Mouse (Mus musculus): ENCODE measurements around the gene Fgf8. TPM values are rescaled to one million over a fixed set of nuclear protein-coding genes. Genes with fewer than 3 reads are reported as not detected.

Fgf8 gene
- polyA plus RNA-seq (2015; fragmentation: Nextera tagmentation; extraction: Ambion mirVana) = 0.13 and 0.31 TPM in 2 replicates

DNA sequence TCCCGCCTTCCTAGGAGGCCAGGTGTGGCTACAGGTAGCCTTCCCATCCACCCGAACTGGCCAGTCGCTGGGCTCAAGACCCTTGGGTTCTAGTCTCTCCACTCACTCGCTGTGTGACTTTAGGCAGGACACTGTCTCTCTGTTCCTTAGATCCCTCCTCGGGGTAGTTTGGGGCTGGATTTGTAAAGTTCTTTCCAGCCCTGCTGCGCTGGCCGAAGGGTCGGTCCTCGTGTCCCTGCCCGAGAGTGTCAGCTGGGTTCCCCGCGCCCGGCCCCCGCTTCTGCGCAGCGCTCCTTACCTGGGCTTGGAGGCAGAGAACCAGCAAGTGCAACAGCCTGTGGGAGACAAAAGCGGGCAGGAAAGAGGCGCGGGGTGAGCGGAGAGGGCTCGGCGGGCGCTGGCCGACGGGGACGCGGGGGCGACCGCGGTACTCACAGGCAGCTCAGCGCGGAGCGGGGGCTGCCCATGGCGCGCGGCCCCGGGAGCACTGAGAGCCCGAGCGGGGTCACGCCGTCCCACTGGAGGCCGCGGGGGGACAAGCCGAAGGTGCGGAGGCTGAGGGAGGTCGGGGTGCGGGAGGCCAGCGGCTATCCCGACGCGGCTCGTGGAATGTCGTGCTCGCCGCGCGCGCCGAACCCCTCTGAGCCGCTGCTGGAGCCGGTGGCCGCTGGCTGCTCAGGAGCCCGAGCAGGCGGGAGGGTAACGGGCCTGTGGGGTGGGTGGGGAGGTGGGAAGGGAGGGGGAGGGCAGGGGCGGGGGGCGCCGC, at the start of gene Fgf8:
Gene Fgf8 (minus strand): TSS at position 698 of the 766 bp plus-strand sequence.
- ATAC-seq (ENCODE audit: low FRiP score) = no peak
- H3K4me3 ChIP-seq (replicated peaks) = peak within 1 kb of the TSS; percentile 44
- no peak within 1 kb of the TSS for H3K27ac ChIP-seq (replicated peaks)
- no peaks in the 10 kb centered on the region for H3K36me3 ChIP-seq
- H3K9me3 ChIP-seq (replicated peaks) = no peaks in the 10 kb centered on the region
- WGBS = under 1% methylated on average over 63 of the region's 68 CpGs
- peak within 1 kb of the TSS; percentile 28 for H3K9ac ChIP-seq (replicated peaks)
- H3K4me1 ChIP-seq = peaks cover 32% of the 10 kb centered on the region
- H3K4me2 ChIP-seq = peak within 1 kb of the TSS; percentile 83
- peaks cover 93% of the 10 kb centered on the region for H3K27me3 ChIP-seq (replicated peaks)

DNA sequence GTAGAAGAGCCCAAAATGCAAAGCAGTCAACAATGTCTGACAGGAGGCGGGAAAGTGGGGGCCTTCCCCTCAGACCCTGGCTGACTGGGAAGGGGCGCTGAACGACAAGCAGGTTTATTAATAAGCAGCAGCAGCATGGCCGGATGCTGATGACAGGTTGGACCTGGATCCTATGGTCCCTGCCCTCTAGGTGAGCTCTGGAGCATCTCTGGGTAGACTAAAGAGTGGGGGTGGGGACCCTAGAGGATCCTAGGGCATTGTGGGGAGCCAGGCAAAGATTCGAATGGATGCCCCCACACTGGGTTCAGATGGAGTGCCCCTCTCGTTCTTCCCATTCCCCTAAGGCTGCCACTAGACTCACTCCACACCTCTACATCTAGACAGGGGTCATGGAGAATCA, 49.7 kb upstream of the Fgf8 start:
- H3K4me3 ChIP-seq (replicated peaks) = no peak overlapping the region
- no peaks in the 10 kb centered on the region for H3K9me3 ChIP-seq (replicated peaks)
- 89% methylated on average over 6 of the region's 6 CpGs for WGBS
- H3K36me3 ChIP-seq = no peaks in the 10 kb centered on the region
- H3K9ac ChIP-seq (replicated peaks) = no peak overlapping the region
- no peak overlapping the region for H3K27ac ChIP-seq (replicated peaks)
- H3K27me3 ChIP-seq (replicated peaks) = no peaks in the 10 kb centered on the region
- ATAC-seq (ENCODE audit: low FRiP score) = no peak
- no peak overlapping the region for H3K4me2 ChIP-seq
- H3K4me1 ChIP-seq = peaks cover 6% of the 10 kb centered on the region; the same call in 1 of the 2 replicates

DNA sequence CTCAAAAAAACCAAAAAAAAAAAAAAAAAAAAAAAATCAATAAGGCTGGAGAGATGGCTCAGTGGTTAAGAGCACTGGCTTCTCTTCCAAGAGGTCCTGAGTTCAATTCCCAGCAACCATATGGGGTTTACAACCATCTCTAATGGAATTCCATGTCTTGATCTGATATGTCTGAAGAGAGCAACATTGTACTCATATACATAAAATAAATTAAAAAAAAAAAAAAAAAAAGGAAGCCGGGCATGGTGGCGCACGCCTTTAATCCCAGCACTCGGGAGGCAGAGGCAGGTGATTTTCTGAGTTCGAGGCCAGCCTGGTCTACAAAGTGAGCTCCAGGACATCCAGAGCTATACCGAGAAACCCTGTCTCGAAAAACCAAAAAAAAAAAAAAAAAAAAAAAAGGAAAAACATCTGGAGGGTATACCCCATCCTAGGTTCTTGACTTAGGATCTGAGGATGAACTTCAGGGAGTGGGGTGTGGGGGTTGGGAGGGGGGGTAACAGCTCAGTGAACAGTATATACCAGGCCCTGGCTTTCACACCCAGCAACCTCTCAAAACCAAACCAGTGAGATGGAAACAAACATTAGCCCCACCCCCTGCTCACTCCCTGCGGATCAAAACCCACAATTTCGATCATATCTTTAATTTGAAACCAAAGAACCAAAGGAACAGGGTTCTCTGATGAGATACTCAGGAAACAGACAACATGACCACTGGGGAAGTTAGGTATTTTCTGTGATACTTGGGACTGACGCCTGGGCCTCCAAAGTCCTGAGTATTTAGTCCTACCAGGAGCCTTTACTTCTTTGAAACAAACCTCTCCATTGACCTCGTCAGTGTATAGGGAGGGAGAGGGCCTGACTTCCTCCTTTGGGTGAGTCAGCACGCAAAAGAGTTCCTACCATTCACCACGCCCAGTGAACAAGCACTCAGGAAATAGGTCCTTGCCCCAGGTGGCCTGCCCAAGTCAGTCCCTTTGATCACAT, 47.5 kb upstream of the Fgf8 start:
- Histone ChIP-seq H3K4me2 (no peak overlapping the region), H3K4me1 (peaks cover 3% of the 10 kb centered on the region; the same call in 1 of the 2 replicates), H3K27me3 (replicated peaks) (no peaks in the 10 kb centered on the region), H3K9me3 (replicated peaks) (no peaks in the 10 kb centered on the region), H3K27ac (replicated peaks) (no peak overlapping the region), H3K4me3 (replicated peaks) (no peak overlapping the region), H3K9ac (replicated peaks) (no peak overlapping the region), H3K36me3 (no peaks in the 10 kb centered on the region)
- 82% methylated on average over 12 of the region's 13 CpGs for WGBS
- no peak for ATAC-seq (ENCODE audit: low FRiP score)

DNA sequence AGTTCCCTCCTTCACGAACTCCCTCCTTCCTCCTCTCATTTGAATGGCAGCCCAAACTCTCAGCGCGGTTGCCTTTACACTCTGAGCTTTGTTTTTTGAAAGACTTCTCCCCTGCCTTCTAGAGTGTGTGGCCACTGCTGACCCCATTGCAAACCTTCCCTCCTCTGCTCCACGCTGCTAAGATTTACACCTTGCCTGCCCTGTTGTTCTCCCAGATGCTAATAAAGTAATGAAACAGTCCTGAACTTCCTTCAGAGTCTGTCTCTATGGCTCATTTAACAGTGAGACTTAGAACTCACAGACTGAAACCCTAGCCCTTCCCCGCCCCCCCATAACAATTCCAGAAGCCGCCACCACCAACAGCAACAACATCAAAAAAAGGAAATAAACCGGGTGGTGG, 46.6 kb upstream of the Fgf8 start:
- H3K4me1 ChIP-seq = peaks cover 3% of the 10 kb centered on the region; the same call in 1 of the 2 replicates
- H3K4me2 ChIP-seq = no peak overlapping the region
- H3K4me3 ChIP-seq (replicated peaks) = no peak overlapping the region
- H3K27me3 ChIP-seq (replicated peaks) = no peaks in the 10 kb centered on the region
- H3K36me3 ChIP-seq = no peaks in the 10 kb centered on the region
- H3K9me3 ChIP-seq (replicated peaks) = no peaks in the 10 kb centered on the region
- no peak overlapping the region for H3K27ac ChIP-seq (replicated peaks)
- H3K9ac ChIP-seq (replicated peaks) = no peak overlapping the region
- 41% methylated on average over 7 of the region's 7 CpGs for WGBS
- no peak for ATAC-seq (ENCODE audit: low FRiP score)

DNA sequence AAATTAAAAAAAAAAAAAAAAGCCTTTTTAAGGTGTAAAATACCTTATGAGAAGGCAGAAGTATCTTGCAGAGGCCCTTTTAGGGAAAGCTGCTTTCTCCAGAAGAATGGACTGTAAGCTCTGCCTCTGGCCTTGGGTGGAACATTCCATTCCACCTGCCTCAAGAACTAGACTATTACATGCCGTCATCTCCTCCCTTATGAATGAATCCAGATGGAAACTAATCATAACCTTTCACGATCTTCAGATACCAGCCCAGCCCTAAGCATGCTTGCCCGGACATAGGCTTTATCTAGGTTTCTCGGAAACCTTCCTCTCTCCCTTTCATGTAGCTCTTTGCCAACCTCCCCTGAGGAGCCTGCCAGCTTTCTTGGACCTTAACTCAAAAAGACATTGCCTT, 45.6 kb upstream of the Fgf8 start:
- ATAC-seq (ENCODE audit: low FRiP score) = no peak
- WGBS = 86% methylated on average over 4 of the region's 4 CpGs
- no peak overlapping the region for H3K4me2 ChIP-seq
- H3K4me1 ChIP-seq = peaks cover 8% of the 10 kb centered on the region
- H3K9ac ChIP-seq (replicated peaks) = no peak overlapping the region
- H3K4me3 ChIP-seq (replicated peaks) = no peak overlapping the region
- H3K27ac ChIP-seq (replicated peaks) = no peak overlapping the region
- H3K36me3 ChIP-seq = no peaks in the 10 kb centered on the region
- no peaks in the 10 kb centered on the region for H3K27me3 ChIP-seq (replicated peaks)
- H3K9me3 ChIP-seq (replicated peaks) = no peaks in the 10 kb centered on the region

DNA sequence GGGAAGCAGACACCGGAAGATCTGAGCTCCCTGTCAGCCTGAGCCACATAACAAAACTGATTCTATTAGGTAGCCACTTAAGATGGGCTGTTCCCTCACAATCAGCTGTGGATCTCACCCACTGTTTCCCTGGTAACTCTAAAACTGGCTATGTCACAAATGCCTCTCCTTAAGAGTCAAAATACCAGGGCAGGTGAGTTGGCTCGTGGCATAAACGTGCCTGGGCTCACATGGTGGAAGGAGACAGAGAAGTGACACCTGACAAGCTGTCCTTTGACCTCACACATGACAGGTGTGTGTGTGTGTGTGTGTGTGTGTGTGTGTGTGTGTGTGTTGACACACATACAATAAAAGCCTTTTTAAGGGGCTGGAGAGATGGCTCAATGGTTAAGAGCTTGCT, 44.7 kb upstream of the Fgf8 start:
- WGBS = 76% methylated on average over 3 of the region's 3 CpGs
- Histone ChIP-seq H3K9me3 (replicated peaks) (no peaks in the 10 kb centered on the region), H3K4me3 (replicated peaks) (no peak overlapping the region), H3K27ac (replicated peaks) (no peak overlapping the region), H3K36me3 (no peaks in the 10 kb centered on the region), H3K4me2 (no peak overlapping the region), H3K9ac (replicated peaks) (no peak overlapping the region), H3K27me3 (replicated peaks) (no peaks in the 10 kb centered on the region), H3K4me1 (peaks cover 6% of the 10 kb centered on the region)
- no peak for ATAC-seq (ENCODE audit: low FRiP score)

DNA sequence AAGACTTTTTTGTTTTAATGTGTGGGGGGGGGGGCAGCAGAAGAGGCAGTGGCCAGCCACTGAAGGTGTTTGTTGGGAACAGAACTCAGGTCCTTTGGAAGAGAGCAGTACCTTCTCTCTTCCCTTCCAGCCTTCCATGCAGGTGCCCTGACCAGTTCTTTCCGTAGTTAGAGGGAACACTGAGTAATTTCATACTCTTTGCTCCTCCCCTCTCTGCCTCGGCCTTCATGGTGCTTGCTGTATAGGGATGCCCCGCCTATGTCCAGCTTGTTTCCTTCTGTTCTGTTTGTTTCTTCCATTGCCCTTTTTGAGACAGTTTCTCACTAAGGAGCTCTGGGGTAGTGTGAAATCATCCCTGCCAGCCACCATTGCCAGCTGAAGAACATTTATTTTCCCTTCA, 42.8 kb upstream of the Fgf8 start:
- Histone ChIP-seq H3K36me3 (no peaks in the 10 kb centered on the region; the same call in 1 of the 2 replicates), H3K27ac (replicated peaks) (no peak overlapping the region), H3K9me3 (replicated peaks) (no peaks in the 10 kb centered on the region), H3K4me1 (peaks cover 25% of the 10 kb centered on the region), H3K9ac (replicated peaks) (no peak overlapping the region), H3K4me3 (replicated peaks) (no peak overlapping the region), H3K4me2 (no peak overlapping the region), H3K27me3 (replicated peaks) (no peaks in the 10 kb centered on the region)
- ATAC-seq (ENCODE audit: low FRiP score) = no peak
- WGBS = 47% methylated on average over 3 of the region's 3 CpGs

DNA sequence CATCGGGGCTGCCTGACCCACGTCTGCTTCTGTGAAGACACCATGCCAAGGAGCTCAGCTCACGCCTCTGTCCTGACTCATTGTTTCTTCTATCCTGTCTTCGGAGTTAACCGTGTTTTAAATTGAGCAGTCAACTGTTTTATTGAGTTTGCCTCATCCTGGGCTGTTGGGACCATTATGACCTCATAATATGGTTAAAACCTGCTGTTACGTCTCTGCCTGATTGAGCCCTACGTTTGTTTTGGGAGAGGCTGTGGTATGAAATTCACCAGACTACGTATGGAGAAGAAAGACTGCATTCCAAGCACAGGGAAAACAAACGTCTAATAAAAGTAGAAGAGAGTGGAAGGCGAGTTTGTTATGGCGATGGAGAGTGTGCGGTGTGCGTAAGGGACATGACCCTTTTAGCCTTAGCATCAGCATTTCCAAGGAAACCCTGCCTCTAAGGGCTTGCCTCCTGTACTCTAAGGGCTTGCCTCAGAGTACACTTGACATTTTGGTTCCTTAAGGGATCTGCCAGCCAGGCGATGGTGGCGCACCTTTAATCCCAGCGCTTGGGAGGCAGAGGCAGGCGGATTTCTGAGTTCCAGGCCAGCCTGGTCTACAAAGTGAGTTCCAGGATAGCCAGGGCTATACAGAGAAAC, 41.3 kb upstream of the Fgf8 start:
- Histone ChIP-seq H3K9ac (replicated peaks) (peak overlapping the region; percentile 29; the same call in 1 of the 2 replicates), H3K4me1 (peaks cover 40% of the 10 kb centered on the region), H3K27me3 (replicated peaks) (no peaks in the 10 kb centered on the region), H3K27ac (replicated peaks) (peak overlapping the region; percentile 99), H3K4me3 (replicated peaks) (peak overlapping the region; percentile 98), H3K4me2 (peak overlapping the region; percentile 62), H3K36me3 (peaks cover 2% of the 10 kb centered on the region; the same call in 1 of the 2 replicates), H3K9me3 (replicated peaks) (no peaks in the 10 kb centered on the region)
- no peak for ATAC-seq (ENCODE audit: low FRiP score)
- 32% methylated on average over 17 of the region's 17 CpGs for WGBS

DNA sequence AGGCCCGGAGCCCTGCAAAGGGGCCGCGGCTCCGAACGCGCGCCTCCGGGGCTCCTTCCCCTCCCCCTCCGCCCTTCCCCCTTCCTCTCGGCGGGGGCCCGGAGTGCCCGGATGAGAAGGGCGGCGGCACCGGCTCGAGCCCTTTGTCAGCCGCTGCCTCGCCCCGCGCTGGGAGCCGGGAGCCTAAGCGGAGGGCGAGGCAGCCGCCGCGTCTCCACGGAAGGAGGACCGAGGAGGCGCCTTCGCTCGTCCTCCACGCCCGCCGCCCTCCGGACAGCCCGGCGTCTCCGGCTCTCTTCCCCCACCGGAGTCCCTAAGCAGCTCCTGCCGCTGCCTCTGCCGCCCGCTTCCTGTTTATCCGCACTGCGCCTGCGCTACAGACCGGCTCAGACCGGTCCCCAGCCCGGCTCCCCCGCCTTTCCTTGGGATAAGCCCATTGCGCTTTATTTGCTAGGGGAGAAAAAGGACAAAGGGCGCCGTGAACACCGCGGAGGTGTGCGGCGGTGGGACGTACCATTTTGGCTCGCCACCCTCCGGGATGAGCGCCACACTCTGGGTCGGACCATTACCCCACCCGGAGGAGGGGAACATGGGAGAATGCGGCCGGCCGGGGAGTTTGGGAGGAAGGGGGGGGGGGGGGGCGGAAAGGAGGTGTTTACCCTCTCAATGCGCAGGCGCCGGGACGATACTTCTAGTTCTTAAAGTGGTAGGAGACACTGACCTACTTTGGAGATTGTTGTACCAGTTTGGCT, 40.6 kb upstream of the Fgf8 start, which contains the start of gene Mgea5:
Gene Mgea5 (minus strand): TSS at position 657 of the 752 bp plus-strand sequence.
- WGBS = under 1% methylated on average over 70 of the region's 71 CpGs
- Histone ChIP-seq H3K27me3 (replicated peaks) (no peaks in the 10 kb centered on the region), H3K4me2 (peak within 1 kb of the TSS; percentile 67), H3K9ac (replicated peaks) (peak within 1 kb of the TSS; percentile 98), H3K36me3 (peaks cover 8% of the 10 kb centered on the region; the same call in 1 of the 2 replicates), H3K4me3 (replicated peaks) (peak within 1 kb of the TSS; percentile 98), H3K4me1 (peaks cover 44% of the 10 kb centered on the region), H3K9me3 (replicated peaks) (no peaks in the 10 kb centered on the region), H3K27ac (replicated peaks) (peak within 1 kb of the TSS; percentile 99)
- peak; percentile 97 for ATAC-seq (ENCODE audit: low FRiP score)

DNA sequence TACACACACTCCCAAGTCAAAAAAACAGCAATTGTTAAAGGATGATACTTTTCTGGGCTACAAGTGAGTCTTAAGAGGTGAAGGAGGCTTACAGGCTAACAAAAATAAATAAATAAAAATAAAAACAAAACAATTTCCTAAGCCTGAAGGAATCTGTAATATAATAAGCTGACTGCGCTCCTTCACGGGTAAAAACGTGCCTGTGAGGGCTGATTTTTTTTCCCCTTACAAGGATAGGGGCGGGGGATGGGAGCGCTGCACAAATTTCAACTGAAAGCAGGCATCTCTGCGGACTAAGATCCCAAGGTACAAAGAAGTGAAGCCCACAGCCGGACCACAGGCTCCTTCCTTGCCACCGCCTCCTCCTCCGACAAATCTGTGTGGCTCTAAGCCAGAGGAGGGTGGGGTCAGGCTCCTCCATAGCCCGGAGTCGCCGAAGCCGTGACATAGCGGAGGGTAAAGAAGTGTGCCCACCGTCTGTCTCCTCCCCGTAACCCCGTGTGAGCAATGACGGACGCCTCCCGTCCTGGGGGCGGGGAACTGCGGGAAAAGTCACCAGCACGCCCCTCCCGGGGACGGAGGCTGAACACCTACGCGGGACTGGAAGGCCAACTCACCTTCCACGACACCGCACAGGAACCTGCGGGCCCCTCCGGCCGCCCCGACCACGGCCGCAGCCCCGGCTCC, 39.7 kb upstream of the Fgf8 start:
- Histone ChIP-seq H3K27me3 (replicated peaks) (no peaks in the 10 kb centered on the region), H3K36me3 (peaks cover 17% of the 10 kb centered on the region; the same call in 1 of the 2 replicates), H3K4me2 (peak overlapping the region; percentile 67), H3K4me3 (replicated peaks) (peak overlapping the region; percentile 98), H3K9ac (replicated peaks) (peak overlapping the region; percentile 98), H3K27ac (replicated peaks) (peak overlapping the region; percentile 99), H3K4me1 (peaks cover 44% of the 10 kb centered on the region), H3K9me3 (replicated peaks) (no peaks in the 10 kb centered on the region)
- ATAC-seq (ENCODE audit: low FRiP score) = peak; percentile 58
- WGBS = under 1% methylated on average over 36 of the region's 36 CpGs
